Mouse (Mus musculus) testis, adult 2 months (tissue): ENCODE measurements at regions not wholly inside any gene's neighbourhood (a gene's known extent, or its start where the extent isn't known, plus 50 kb on each side); places are given as distances from the start of the nearest gene placed in this dataset.

Source experiments
- H3K27ac ChIP-seq: fragments of 200-500 bp; 2 replicates; pipeline ENCODE4 v1.5.1; 2012; ENCODE audit warnings: low read depth, low read length; ENCODE audit not compliant: control insufficient read depth, insufficient read depth
- H3K27me3 ChIP-seq: fragments of 200-500 bp; 2 replicates; pipeline ENCODE4 v1.6.1; 2012; ENCODE audit warnings: mild to moderate bottlenecking, low read length, moderate library complexity; ENCODE audit not compliant: control insufficient read depth, insufficient read depth
- H3K36me3 ChIP-seq: fragments of 200-500 bp; 2 replicates; pipeline ENCODE4 v1.6.1; 2012; ENCODE audit warnings: mild to moderate bottlenecking, low read length; ENCODE audit not compliant: control insufficient read depth, insufficient read depth
- H3K4me1 ChIP-seq: fragments of 200-500 bp; 2 replicates; pipeline ENCODE4 v1.6.1; 2012; ENCODE audit warnings: low read length; ENCODE audit not compliant: control insufficient read depth, insufficient read depth
- H3K4me3 ChIP-seq: fragments of 200-500 bp; 2 replicates; pipeline ENCODE4 v1.5.1; 2012; ENCODE audit warnings: low read depth, mild to moderate bottlenecking, low read length, moderate library complexity, mixed read lengths; ENCODE audit not compliant: control insufficient read depth
- CTCF ChIP-seq: fragments of 200-500 bp; IDR thresholded peaks from 2 replicates; pipeline ENCODE4 v1.5.1; 2012; ENCODE audit warnings: low read depth, mild to moderate bottlenecking, inconsistent platforms, low read length, moderate library complexity; ENCODE audit not compliant: control insufficient read depth, insufficient read depth, insufficient replicate concordance
- POLR2A ChIP-seq: fragments of 200-500 bp; IDR thresholded peaks from 2 replicates; pipeline ENCODE4 v1.6.1; 2012; ENCODE audit warnings: low read depth, mild to moderate bottlenecking, inconsistent platforms, low read length, moderate library complexity; ENCODE audit not compliant: control insufficient read depth

- no peak overlapping the region for H3K27ac ChIP-seq
- no peaks in the 10 kb centered on the region for H3K27me3 ChIP-seq
- TF ChIP-seq CTCF: no peak
- no peak for TF ChIP-seq POLR2A
- no peaks in the 10 kb centered on the region for H3K36me3 ChIP-seq
- H3K4me1 ChIP-seq: no peaks in the 10 kb centered on the region
- H3K4me3 ChIP-seq: no peak overlapping the region
These were observed 421.5 kb downstream of the Rps24 start for GRCm38 (mm10) chr14:24908377-24908776.

- H3K27me3 ChIP-seq: no peaks in the 10 kb centered on the region
- H3K27ac ChIP-seq: no peak overlapping the region
- no peak for TF ChIP-seq CTCF
- TF ChIP-seq POLR2A: no peak
These were observed 424.7 kb downstream of the Rps24 start for GRCm38 (mm10) chr14:24911621-24912020.

GRCm38 (mm10) chr14:24919056-24919455 is 432.1 kb downstream of the Rps24 start:
- Histone ChIP-seq H3K36me3 (no peaks in the 10 kb centered on the region), H3K27me3 (no peaks in the 10 kb centered on the region), H3K4me3 (no peak overlapping the region), H3K4me1 (no peaks in the 10 kb centered on the region), H3K27ac (no peak overlapping the region)
- TF ChIP-seq POLR2A (no peak), CTCF (no peak)

More at GRCm38 (mm10) chr14:24911621-24912020, 424.7 kb downstream of the Rps24 start:
- H3K36me3 ChIP-seq: no peaks in the 10 kb centered on the region
- no peak overlapping the region for H3K4me3 ChIP-seq
- no peaks in the 10 kb centered on the region for H3K4me1 ChIP-seq

- no peak overlapping the region for H3K4me3 ChIP-seq
- no peak overlapping the region for H3K27ac ChIP-seq
- no peak for TF ChIP-seq CTCF
- H3K27me3 ChIP-seq: no peaks in the 10 kb centered on the region
- H3K4me1 ChIP-seq: no peaks in the 10 kb centered on the region
- no peaks in the 10 kb centered on the region for H3K36me3 ChIP-seq
These were observed 435.1 kb downstream of the Rps24 start for GRCm38 (mm10) chr14:24922006-24922405.

GRCm38 (mm10) chr14:24924561-24924960 is 437.6 kb downstream of the Rps24 start:
- TF ChIP-seq CTCF (no peak), POLR2A (no peak)
- Histone ChIP-seq H3K4me3 (no peak overlapping the region), H3K27ac (no peak overlapping the region), H3K36me3 (no peaks in the 10 kb centered on the region), H3K27me3 (no peaks in the 10 kb centered on the region), H3K4me1 (no peaks in the 10 kb centered on the region)

GRCm38 (mm10) chr14:24926086-24927048 is 439.4 kb downstream of the Rps24 start:
- peaks cover 2% of the 10 kb centered on the region for H3K4me1 ChIP-seq
- no peaks in the 10 kb centered on the region for H3K36me3 ChIP-seq
- H3K27ac ChIP-seq: no peak overlapping the region
- no peak overlapping the region for H3K4me3 ChIP-seq
- no peak for TF ChIP-seq POLR2A
- TF ChIP-seq CTCF: no peak
- H3K27me3 ChIP-seq: no peaks in the 10 kb centered on the region

- Histone ChIP-seq H3K27ac (no peak overlapping the region), H3K4me1 (peaks cover 2% of the 10 kb centered on the region), H3K36me3 (no peaks in the 10 kb centered on the region), H3K4me3 (no peak overlapping the region), H3K27me3 (no peaks in the 10 kb centered on the region)
- no peak for TF ChIP-seq POLR2A
- TF ChIP-seq CTCF: no peak
These were observed 441.8 kb downstream of the Rps24 start for GRCm38 (mm10) chr14:24928726-24929125.
